Mouse (Mus musculus): ENCODE data around the gene Mak. TPM values are rescaled to one million over a fixed set of nuclear protein-coding genes. Genes with fewer than 3 reads are reported as not detected.

Mak gene
- polyA plus RNA-seq (2012; fragmentation: generic; extraction: Trizol) = not detected
- long read RNA-seq, experiment 1 = 0 reads
- long read RNA-seq, experiment 2 = 0 reads

DNA sequence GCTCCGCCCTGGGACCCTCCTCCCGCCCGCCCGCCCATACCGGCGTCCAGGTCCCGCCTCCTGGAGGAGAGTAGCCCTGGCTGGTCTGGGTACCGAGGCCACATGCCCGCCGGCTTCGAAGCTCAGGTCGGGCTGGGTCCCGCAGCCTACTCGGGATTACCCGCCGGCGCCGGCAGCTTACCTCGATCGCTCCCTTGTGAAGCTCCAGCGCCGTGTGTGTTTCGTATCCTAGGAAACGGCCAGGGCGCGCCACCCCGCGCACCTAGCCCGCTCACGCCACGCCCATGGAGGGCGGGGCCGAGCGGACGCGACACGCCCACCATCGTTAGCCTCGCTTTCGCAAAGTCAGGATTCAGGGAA is at the start of gene Mak:
TSS of gene Mak (minus strand) at position 286 of the 360 bp plus-strand sequence.
- no peaks in the 10 kb centered on the region for H3K79me2 ChIP-seq (ENCODE audit: control insufficient read depth, insufficient read depth)
- H3K36me3 ChIP-seq (ENCODE audit: control insufficient read depth, insufficient read depth) = no peaks in the 10 kb centered on the region
- peaks cover 36% of the 10 kb centered on the region for H3K27me3 ChIP-seq (ENCODE audit: control insufficient read depth, insufficient read depth, insufficient read length)
- H3K4me3 ChIP-seq (ENCODE audit: insufficient read depth, poor library complexity, severe bottlenecking) = no peak within 1 kb of the TSS
- TF ChIP-seq MAX (IDR thresholded peaks at IDR 0.05) (no peak), USF1 (IDR thresholded peaks at IDR 0.05; ENCODE audit: low read depth) (no peak), CTCF (IDR thresholded peaks at IDR 0.05; ENCODE audit: control insufficient read depth, insufficient read depth, insufficient read length) (no peak), MYOD1 (IDR thresholded peaks at IDR 0.05; ENCODE audit: control insufficient read depth, insufficient read length, low read depth) (no peak), MYOG (IDR thresholded peaks at IDR 0.05; ENCODE audit: control insufficient read depth, extremely low read depth, insufficient read length) (no peak), FOSL1 (IDR thresholded peaks at IDR 0.05; ENCODE audit: insufficient read depth, low read length, poor library complexity, severe bottlenecking) (no peak), CEBPB (IDR thresholded peaks at IDR 0.05; ENCODE audit: low read depth) (no peak)
- H3K79me3 ChIP-seq (ENCODE audit: low read depth) = no peaks in the 10 kb centered on the region
- no peak within 1 kb of the TSS for H3ac ChIP-seq (ENCODE audit: control insufficient read depth, insufficient read length, low read depth)

DNA sequence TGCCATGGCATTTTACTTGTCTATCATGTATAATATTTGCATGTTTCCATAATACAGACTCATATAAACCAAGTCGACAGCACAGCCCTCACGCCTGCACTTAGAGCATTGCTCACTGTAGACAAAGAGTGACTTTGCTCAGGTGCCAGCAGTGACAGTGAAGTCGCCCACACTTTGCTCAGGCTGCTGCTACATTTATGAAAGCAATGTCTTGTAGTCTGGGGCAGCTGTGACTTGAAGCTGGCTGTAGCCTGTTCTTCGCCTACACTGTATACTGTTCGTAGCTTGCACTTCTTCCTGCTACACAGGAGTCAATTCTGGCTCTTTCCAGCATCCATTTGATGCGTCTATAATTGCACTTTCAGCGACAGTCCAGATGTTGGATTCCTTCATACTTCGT is 49.6 kb upstream of the Mak start:
- no peaks in the 10 kb centered on the region for H3K79me2 ChIP-seq (ENCODE audit: control insufficient read depth, insufficient read depth)
- no peak overlapping the region for H3ac ChIP-seq (ENCODE audit: control insufficient read depth, insufficient read length, low read depth)
- no peak overlapping the region for H3K4me3 ChIP-seq (ENCODE audit: insufficient read depth, poor library complexity, severe bottlenecking)
- peaks cover 10% of the 10 kb centered on the region for H3K27me3 ChIP-seq (ENCODE audit: control insufficient read depth, insufficient read depth, insufficient read length)
- no peaks in the 10 kb centered on the region for H3K79me3 ChIP-seq (ENCODE audit: low read depth)
- no peak for TF ChIP-seq CTCF (IDR thresholded peaks at IDR 0.05; ENCODE audit: control insufficient read depth, insufficient read depth, insufficient read length)
- no peak for TF ChIP-seq CEBPB (IDR thresholded peaks at IDR 0.05; ENCODE audit: low read depth)
- no peak for TF ChIP-seq USF1 (IDR thresholded peaks at IDR 0.05; ENCODE audit: low read depth)
- no peak for TF ChIP-seq FOSL1 (IDR thresholded peaks at IDR 0.05; ENCODE audit: insufficient read depth, low read length, poor library complexity, severe bottlenecking)
- TF ChIP-seq MYOG (IDR thresholded peaks at IDR 0.05; ENCODE audit: control insufficient read depth, extremely low read depth, insufficient read length) = no peak
- no peak for TF ChIP-seq MAX (IDR thresholded peaks at IDR 0.05)
- no peak for TF ChIP-seq MYOD1 (IDR thresholded peaks at IDR 0.05; ENCODE audit: control insufficient read depth, insufficient read length, low read depth)
- H3K36me3 ChIP-seq (ENCODE audit: control insufficient read depth, insufficient read depth) = no peaks in the 10 kb centered on the region

DNA sequence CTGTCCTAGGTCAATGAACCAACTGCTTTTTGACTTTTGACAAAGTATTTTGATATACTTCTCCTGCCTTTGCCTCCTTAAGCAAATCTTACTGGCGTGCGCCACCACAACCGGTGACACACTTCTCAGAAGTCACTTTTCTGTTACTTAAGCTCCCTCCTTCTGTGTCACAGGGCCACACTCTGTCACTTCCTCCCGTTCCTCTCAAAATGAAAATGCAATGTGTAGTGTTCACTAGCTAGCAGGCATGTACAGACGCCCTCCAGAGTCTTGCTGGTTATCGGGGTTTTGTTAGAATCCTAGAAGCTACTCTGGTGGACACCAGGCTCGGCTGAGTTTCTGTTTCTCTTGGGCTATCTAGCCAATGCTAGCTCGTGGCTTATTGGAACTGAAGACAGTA is 48.8 kb upstream of the Mak start:
- H3ac ChIP-seq (ENCODE audit: control insufficient read depth, insufficient read length, low read depth) = no peak overlapping the region
- H3K79me3 ChIP-seq (ENCODE audit: low read depth) = no peaks in the 10 kb centered on the region
- H3K27me3 ChIP-seq (ENCODE audit: control insufficient read depth, insufficient read depth, insufficient read length) = peaks cover 10% of the 10 kb centered on the region
- no peak overlapping the region for H3K4me3 ChIP-seq (ENCODE audit: insufficient read depth, poor library complexity, severe bottlenecking)
- TF ChIP-seq MAX (IDR thresholded peaks at IDR 0.05) = no peak
- no peaks in the 10 kb centered on the region for H3K36me3 ChIP-seq (ENCODE audit: control insufficient read depth, insufficient read depth)
- H3K79me2 ChIP-seq (ENCODE audit: control insufficient read depth, insufficient read depth) = no peaks in the 10 kb centered on the region

GRCm38 (mm10) chr13:41123666-41124225 is 44.2 kb upstream of the Mak start:
- Histone ChIP-seq H3K27me3 (ENCODE audit: control insufficient read depth, insufficient read depth, insufficient read length) (peaks cover 6% of the 10 kb centered on the region), H3ac (ENCODE audit: control insufficient read depth, insufficient read length, low read depth) (no peak overlapping the region), H3K4me3 (ENCODE audit: insufficient read depth, poor library complexity, severe bottlenecking) (no peak overlapping the region), H3K79me3 (ENCODE audit: low read depth) (no peaks in the 10 kb centered on the region), H3K36me3 (ENCODE audit: control insufficient read depth, insufficient read depth) (no peaks in the 10 kb centered on the region), H3K79me2 (ENCODE audit: control insufficient read depth, insufficient read depth) (no peaks in the 10 kb centered on the region)
- TF ChIP-seq MYOG (IDR thresholded peaks at IDR 0.05; ENCODE audit: control insufficient read depth, extremely low read depth, insufficient read length) = no peak
- no peak for TF ChIP-seq CTCF (IDR thresholded peaks at IDR 0.05; ENCODE audit: control insufficient read depth, insufficient read depth, insufficient read length)
- TF ChIP-seq CEBPB (IDR thresholded peaks at IDR 0.05; ENCODE audit: low read depth) = no peak
- TF ChIP-seq MYOD1 (IDR thresholded peaks at IDR 0.05; ENCODE audit: control insufficient read depth, insufficient read length, low read depth) = no peak
- TF ChIP-seq USF1 (IDR thresholded peaks at IDR 0.05; ENCODE audit: low read depth) = no peak
- no peak for TF ChIP-seq MAX (IDR thresholded peaks at IDR 0.05)
- no peak for TF ChIP-seq FOSL1 (IDR thresholded peaks at IDR 0.05; ENCODE audit: insufficient read depth, low read length, poor library complexity, severe bottlenecking)

GRCm38 (mm10) chr13:41119152-41119945 is 39.8 kb upstream of the Mak start:
- no peak for TF ChIP-seq FOSL1 (IDR thresholded peaks at IDR 0.05; ENCODE audit: insufficient read depth, low read length, poor library complexity, severe bottlenecking)
- TF ChIP-seq CTCF (IDR thresholded peaks at IDR 0.05; ENCODE audit: control insufficient read depth, insufficient read depth, insufficient read length) = no peak
- TF ChIP-seq MYOG (IDR thresholded peaks at IDR 0.05; ENCODE audit: control insufficient read depth, extremely low read depth, insufficient read length) = no peak
- no peak for TF ChIP-seq MAX (IDR thresholded peaks at IDR 0.05)
- TF ChIP-seq CEBPB (IDR thresholded peaks at IDR 0.05; ENCODE audit: low read depth) = no peak
- TF ChIP-seq USF1 (IDR thresholded peaks at IDR 0.05; ENCODE audit: low read depth) = no peak
- TF ChIP-seq MYOD1 (IDR thresholded peaks at IDR 0.05; ENCODE audit: control insufficient read depth, insufficient read length, low read depth) = no peak
- Histone ChIP-seq H3K4me3 (ENCODE audit: insufficient read depth, poor library complexity, severe bottlenecking) (no peak overlapping the region), H3K36me3 (ENCODE audit: control insufficient read depth, insufficient read depth) (no peaks in the 10 kb centered on the region), H3ac (ENCODE audit: control insufficient read depth, insufficient read length, low read depth) (no peak overlapping the region), H3K27me3 (ENCODE audit: control insufficient read depth, insufficient read depth, insufficient read length) (peaks cover 14% of the 10 kb centered on the region), H3K79me2 (ENCODE audit: control insufficient read depth, insufficient read depth) (no peaks in the 10 kb centered on the region), H3K79me3 (ENCODE audit: low read depth) (no peaks in the 10 kb centered on the region)
